Mouse (Mus musculus): ENCODE measurements at regions not wholly inside any gene's neighbourhood (a gene's known extent, or its start where the extent isn't known, plus 50 kb on each side); places are given as distances from the start of the nearest gene placed in this dataset.
A peak's percentile ranks its signal among the peaks of the same experiment; 100 is the strongest.

DNA sequence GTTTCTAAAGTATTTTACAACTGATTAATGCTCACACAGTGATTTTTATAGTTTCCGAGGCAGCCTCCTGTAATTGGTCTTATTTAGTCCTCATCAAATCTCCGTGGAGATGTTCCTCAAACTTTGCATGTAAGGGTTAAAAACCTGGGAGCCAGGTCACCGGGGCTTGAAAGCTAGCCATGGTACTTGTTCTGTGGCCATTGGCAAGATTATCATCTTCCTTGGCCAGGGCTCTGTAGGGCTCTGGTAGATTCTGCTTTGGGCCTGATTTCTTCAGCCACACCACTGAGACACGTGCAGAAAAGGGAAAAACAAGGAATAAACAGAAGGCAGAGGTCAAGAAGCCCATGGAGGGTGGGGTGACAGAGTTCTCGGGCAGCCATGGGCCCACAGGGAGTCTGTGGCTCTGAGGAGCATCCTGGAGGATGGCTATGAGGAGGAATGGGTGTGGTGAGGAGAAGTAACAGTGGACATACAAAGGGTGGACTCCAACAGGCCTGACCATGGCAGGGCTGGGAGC, 50.7 kb upstream of the Eps8l3 start:
- DNase-seq (ENCODE audit: inconsistent ontology term): no peak

DNA sequence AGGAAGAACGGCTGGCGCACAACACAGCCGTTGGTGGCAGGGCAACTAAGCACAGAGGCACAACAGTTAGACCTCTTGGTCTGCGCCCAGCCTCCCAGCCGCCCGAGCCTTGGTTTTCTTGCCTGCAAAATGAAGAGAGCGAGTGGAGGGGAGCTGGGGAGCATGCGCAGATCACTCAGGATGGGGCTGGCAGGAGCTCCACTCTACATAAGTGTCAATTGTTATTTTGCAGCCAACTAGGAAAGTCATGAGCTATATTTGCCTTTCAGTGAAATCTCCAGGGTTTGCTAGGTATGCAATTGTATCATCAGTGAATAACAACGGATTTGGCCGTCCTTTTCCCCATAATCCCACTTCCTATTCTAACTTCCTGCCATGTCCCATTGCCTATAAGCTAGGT, 51.6 kb upstream of the Eps8l3 start:
- DNase-seq (ENCODE audit: inconsistent ontology term): no peak

DNA sequence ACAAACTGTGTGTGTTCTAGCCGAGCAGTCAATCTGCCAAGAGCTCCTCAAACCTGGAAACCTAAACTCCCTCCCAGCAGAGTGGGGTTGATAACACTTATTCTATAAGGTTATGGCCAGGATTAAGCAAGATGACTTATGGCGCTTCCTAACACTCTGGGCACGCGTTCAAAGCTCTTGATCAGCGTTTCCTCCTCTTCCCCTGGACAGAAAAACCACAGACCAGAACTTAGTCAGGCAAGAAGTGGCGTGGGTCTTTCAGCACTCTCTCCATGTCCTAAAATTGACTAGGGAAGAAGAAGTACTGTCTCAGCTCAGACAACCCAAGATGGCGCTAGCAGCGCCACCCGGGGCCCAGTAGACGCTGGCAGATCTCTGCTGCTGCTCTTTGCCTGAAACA, 52.7 kb upstream of the Eps8l3 start:
- DNase-seq (ENCODE audit: inconsistent ontology term): no peak

DNA sequence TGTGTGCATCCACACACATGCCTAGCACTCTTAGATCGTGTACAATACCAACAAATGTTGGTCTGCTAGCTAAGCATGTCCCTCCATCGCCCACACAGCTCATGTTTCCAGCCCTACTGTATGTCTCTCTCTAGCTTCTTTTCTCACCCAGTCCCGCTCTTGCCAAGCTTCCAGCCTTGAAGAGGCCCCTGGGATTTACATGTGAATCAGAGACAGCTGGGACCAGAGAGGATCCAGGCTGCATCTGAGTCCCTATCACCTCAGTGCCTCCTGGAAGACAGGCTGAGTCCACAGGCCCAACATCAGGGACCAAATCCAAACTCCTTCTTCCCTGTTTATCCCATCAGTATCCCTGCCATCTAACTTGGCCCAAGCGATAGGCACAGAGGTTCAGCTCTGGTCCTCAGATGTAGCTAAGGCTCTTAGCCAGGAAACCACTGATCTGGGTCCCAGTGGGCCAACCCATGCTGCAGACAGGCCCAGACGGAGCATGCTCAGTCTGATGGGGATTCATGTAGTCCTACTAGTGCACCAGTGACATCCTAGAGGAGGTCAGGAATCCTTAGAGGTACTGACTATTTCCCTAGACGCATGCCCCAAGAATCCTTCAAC, 53.3 kb upstream of the Eps8l3 start:
- DNase-seq (ENCODE audit: inconsistent ontology term): no peak

DNA sequence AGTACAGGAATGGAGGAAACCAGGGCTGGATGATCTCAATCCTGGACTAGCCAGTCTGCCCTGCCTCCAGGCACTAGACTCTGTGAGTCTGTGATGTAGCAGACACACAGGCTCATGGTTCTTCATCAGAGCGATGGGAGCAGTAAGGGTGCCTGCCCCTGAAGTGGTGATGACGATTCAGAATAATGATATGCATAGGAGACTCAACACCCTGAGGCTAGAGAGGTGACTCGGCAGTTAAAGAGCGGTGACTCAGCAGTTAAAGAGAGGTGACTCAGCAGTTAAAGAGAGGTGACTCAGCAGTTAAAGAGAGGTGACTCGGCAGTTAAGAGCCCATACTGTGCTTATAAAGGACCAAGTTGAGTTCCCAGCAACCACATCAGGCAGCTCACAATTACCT, 53.9 kb upstream of the Eps8l3 start:
- no peak for DNase-seq (ENCODE audit: inconsistent ontology term)

DNA sequence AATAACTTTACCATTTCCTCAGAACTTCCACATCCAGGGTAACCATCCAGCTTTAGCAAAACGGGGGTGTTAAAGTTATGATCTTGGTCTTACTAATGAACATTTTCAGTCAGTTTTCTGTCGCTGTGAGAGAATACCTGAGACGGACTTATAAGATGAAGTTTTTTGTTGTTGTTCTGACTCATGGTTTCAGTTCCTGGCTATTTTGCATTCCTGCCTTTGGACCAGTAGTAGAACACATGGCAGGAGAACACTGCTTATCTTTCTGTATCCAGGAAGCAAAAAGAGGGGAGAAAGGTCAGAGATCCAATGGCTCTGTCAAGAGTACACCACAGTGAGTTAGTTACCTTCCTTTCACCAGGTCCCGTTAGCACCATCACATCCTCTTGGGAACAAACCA, 54.5 kb upstream of the Eps8l3 start:
- no peak for DNase-seq (ENCODE audit: inconsistent ontology term)

DNA sequence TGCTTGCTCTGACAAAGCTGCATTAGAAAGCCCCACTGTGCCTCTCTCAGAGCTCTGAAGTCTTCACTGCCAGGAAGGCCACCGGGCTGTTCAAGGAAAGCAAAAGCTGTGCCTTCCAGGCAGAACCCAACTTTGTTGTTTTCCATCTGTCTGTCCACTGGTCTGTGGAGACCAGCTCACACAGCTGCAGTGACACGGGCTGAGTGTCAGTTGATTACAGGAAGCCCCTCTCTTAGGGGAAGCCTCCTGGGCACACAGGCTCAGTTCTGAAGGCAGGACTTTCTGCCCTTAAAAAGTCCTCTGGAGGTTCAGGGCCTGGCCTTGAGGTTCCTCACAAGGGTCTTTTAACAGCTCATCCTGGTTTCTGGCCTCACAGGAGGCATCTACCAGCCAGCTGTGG, 55.1 kb upstream of the Eps8l3 start:
- no peak for DNase-seq (ENCODE audit: inconsistent ontology term)

DNA sequence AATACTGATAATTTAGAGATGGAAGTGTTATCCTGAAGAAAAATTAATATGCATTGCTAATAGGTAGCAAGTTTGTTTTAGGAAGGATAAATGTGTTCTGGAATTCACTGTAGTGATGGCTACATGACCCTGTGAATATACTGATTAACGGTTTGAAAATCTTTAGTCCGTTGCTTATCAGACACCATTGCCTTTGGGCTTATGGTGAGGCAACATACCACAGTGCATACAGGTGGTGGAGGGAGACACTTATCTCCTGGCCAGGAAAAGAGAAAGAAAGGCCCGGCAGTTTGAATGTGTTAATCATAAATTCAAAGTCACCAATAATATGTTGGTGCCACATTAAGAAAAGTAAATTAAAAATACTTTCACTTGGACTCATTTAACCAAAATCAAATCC, 57.4 kb upstream of the Eps8l3 start:
- no peak for DNase-seq (ENCODE audit: inconsistent ontology term)

DNA sequence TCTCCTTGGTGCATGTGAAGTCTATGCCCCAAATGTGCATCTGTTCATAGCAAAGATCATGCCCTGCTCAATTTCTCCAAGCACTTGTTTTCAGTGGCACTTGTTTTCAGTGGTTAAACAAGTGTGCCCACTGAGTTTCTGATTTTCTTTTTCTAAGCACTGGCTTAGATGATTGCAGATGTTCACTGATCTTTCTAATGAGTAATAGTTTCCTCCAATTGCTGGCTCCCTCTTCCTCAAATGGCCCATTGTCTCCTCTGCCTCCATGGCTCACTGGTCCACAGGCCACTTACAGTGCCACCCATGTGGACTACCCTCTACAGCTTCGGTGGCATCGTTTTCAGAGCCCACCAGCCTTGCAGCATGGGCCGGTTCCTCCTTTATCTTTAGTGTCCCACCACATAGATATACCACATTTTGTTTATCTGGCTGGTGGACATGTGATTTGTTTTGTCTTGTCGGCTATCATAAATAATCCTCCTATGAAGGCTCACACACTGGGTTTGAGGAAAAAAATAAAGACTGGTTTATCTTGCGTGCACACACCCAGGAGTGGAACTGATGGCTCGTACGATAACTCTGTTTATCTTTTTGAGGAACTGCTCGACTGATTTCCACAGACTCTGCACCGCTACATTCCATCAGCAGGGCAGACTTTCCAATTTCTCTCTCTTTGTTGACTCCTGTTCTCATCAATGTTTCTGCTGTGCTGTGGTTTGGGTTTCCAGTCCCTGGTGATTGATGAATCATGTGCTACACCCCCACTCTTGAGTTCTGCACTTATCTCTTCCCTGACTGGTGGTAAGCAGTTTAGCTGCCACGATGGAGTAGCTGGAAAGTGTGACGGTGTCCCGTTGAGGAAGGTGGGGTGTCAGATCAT, 58.2 kb upstream of the Eps8l3 start:
- peak; percentile 42 for DNase-seq (ENCODE audit: inconsistent ontology term)

DNA sequence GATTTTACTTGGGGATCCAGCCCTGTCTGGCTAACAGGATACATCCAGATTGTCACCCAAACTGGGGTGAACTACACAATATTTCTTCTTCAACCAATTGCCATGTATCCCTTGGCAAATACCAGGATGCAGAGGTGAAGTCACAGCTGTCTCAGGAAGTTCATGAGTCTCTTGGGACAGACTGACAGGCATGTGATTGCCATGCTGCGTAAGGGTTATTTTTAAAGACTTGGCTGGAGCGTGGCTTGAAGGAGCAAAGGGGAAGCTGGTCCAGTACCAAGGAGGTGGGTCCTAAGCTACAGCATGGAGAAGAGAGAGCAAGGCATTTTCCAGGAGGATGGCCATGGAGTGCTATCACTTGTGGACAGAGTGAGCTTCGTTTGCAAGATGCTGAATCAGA, 55.8 kb upstream of the Csf1 start:
- no peak for DNase-seq (ENCODE audit: inconsistent ontology term)

DNA sequence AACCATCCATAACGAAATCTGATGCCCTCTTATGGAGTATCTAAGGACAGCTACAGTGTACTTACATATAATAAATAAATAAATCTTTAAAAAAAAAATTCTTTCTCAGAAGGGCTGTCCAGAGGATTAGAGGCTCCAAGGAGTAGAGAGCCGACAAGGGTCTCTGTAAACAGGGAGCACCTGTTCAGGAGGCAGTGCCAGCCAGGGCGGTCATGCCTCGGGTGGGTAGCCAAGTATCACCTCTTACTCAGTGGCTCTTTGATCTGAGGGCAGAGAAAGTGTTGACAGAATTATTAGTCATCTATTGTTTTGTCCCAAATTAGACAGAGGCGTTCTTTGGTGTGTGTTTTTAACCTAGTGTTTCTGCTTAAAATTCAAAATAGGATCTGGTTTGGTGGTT, 54.0 kb upstream of the Csf1 start:
- DNase-seq (ENCODE audit: inconsistent ontology term): no peak

DNA sequence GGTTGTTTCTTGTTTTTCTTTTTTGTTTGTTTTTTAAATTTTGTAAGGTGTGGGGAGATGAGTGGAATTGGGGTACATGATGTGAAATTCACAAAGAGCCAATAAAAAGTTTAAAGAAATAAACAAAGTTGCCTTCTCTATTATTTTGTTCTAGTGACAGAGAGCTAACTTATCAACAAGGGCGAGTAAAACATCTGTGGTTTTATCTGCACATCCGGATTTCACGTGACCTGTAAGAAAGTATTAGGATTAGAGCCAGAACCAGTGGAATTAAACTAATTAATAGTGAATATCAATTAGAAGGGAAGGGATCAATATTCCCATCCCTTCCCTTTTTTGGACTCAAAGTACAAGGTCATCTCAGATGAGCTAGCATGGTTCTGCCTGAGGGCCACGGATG, 52.6 kb upstream of the Csf1 start:
- DNase-seq (ENCODE audit: inconsistent ontology term): no peak

DNA sequence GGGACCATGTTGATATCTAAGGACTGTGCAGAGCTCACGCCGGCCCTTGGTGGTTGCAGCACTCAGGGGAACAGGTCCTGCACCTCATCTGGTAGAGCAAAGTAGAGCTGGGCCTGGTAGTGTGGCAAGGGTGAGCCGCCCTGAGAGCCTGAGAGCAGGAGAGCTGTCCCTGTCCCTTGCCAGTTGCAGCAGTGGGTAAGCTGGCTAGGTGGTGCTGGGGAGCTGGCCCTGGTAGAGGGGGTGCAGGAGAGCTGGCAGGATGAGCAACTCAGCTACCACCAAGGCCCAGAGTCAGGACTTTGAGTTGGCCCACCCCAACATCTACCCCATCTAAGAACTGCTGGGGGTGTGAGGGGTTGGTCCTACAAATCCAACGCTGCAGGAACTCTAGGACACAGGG, 52.1 kb upstream of the Csf1 start:
- no peak for DNase-seq (ENCODE audit: inconsistent ontology term)

DNA sequence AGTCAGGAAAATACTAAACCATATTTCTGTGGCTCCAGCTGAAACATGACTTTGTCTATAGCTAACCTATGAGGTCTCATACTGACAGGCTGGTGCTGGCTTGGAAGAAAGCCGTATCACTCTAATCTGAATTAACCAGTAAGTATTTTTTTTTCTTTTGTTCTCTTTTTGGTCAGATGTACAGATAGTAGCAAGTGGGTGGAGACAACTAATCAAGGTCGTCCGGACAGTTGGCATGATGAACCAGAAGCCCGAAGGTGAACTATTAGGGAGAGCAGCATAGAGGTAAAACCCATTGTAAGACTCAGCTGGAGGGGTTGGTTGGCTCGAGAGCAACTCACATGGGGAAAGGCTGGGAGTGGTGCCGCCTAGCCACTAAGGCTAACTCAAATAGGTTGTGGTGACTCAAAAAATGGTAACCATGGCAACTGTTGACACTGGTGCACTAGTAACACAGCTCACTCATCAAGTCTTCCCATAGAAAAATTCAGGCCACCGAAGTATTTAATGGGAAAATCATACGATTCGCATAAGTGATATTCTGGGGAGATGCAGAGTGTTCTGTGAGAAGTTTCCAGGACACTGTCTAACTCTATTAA, 50.3 kb upstream of the Csf1 start:
- DNase-seq (ENCODE audit: inconsistent ontology term): no peak
